Mouse (Mus musculus) retina, postnatal 7 days (tissue): Measurements from ENCODE around the gene Nrg4.
"Not testable (repeated sequence)": the region's sequence is repeated elsewhere in the genome, so short reads cannot be mapped to it uniquely, and the experiment has no call there.

ENCODE experiments used
- DNase-seq: peaks from one replicate; pipeline ENCODE4 v3.0.0-alpha.2; 2012; ENCODE audit warnings: low read depth, low spot score

The Nrg4 gene

GRCm38 (mm10) chr9:55252097-55252496, 74.5 kb downstream of the Nrg4 start:
- DNase-seq, result not testable (repeated sequence)

GRCm38 (mm10) chr9:55250595-55251247, 75.9 kb downstream of the Nrg4 start:
- no peak for DNase-seq

GRCm38 (mm10) chr9:55248465-55248864, 78.2 kb downstream of the Nrg4 start:
- no peak for DNase-seq

GRCm38 (mm10) chr9:55246918-55247317, 79.7 kb downstream of the Nrg4 start:
- no peak for DNase-seq

DNA sequence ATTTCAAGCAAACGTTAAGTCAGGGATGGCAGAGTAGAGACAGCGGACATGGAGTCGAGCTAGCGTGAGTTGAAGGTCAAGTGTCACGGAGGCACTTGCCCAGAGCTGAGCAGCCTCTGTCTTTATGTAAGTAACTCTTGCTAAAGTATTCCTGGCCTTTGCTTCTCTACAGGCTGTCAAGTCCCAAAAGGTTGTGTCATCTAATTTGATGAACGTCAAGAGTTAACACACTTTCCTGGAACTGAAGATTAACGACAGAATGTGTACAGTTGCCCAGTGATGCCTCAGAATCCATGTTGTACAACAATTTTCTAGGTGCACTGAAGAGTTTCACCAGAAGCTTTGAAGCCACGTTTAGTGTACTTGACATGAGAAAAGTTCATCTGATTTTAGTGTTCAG, 80.2 kb downstream of the Nrg4 start:
- DNase-seq, result no peak

DNA sequence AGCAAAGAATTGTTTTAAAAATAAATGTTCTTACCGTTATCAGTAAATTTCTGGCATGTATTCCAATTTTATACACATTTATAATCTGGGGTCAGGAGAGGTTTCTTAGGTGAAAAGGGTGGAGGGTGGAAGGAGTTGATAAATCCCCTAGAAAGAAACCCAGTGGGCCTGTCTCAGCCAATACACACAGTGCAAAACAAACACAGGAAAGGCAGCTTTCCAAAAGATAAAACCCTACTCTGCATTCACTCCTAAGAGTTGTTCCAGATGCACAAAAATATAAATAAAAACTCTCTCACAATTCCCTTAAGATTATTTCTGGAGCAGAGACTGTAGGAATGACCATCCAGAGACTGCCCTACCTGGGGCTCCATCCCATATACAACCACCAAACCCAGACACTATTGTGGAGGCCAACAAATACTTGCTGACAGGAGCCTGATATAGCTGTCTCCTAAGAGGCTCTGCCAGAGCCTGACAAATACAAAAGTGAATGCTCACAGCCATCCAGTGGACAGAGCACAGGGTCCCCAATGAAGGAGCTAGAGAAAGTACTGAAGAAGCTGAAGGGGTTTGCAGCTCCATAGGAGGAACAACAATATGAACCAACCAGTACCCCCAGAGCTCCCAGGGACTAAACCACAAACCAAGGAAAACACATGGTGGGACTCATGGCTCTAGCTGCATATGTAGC, 81.4 kb downstream of the Nrg4 start:
- DNase-seq, result not testable (repeated sequence)

DNA sequence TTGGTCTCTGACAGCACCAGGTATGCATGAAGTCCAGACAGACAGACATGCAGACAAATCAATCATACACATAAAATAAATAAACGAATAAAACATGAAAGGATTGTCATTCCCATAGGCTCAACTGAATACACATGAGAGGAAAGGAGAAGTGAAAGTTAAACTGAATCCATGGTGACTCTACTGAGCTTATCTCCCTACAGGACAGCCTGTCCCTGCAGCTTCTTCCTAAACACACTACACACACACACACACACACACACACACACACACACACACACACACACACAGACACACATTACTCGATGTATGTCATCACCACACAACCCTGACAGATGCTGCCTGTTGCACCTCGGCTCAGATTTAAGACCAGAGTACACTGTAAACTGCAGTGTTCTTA, 82.6 kb downstream of the Nrg4 start:
- no peak for DNase-seq

- DNase-seq, result no peak
Measured at GRCm38 (mm10) chr9:55243280-55243679, 83.4 kb downstream of the Nrg4 start.

DNA sequence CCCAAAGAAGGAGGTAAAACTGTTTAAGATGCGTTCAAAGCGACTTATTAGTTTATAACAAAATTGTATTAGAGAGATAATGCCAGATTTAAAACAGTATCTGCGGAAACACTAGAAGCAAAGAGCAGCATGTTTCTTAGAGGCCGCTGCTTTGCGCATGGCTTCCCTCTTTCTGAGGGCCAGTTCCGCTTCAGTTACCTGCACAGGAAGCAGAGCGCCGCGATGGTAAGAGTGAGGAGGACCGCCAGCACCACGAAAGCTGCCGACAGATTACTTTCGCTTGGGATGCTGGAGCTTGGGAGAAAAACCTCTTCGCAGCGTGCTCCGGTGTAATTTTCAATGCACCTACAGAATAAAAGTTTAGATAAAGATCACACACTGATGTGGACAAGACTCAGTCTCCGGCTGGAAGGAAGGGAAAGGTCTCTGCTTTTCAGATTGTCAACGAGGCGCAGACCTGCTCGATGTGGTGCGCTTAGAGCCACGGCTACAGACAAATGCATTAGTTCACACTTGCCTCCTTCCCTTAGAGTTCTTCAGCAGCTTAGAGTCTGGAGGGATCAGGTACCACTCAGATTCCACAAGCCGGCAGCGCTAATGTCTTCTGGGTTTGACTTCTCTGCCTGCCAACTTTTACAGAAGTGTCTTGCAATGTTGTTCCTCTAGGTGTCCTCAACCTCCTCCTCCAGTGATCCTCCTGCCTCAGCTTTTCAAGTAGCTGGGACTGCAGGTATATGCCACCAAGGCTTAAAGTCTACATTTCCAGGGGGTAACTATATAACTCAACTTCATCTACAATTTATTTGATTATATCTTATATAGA, 84.6 kb downstream of the Nrg4 start:
- DNase-seq, result no peak

- no peak for DNase-seq
Measured at GRCm38 (mm10) chr9:55240852-55241251, 85.8 kb downstream of the Nrg4 start.

DNA sequence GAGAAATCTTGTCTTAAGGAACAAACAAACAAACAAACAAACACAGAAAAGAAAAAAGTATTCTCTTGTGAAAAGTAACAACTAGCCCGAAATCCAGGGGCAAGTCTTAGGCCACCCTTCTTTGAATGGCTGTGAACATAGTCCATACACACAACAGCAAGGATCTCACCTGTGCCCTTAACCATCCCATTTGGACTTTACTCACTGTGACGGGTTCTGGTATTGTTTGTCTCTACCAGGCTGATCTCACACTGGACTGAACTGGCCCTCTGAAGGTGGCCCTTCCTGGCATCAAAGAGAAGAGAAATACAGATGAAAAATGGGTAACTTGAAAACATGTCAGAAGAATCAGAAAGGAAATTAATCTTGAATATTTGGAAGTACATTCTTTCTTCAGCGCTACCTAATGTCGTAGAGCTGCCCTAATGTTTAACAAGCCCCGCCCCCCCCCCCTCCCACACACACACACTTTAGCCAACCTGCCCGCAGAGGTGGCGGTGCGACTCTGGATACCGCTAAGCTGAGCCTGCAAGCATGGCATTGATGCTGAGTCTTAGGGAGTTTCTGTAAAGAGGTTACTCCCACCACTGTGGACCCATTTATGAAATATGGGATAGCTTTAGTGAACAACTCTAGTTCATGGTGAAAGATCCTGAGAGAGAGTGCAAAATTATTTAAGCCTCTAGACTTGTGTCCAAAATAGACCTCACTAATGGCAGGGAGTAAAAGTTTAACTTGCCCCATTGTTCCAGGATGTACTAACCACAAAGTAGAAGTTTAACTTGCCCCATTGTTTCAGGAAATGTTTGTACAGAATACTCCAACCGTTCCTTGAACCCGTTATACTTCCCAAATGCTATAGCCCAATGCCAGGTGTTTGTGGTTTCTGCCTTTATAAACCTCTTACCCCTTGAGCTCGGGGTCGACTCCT, 90.1 kb downstream of the Nrg4 start:
- no peak for DNase-seq

DNA sequence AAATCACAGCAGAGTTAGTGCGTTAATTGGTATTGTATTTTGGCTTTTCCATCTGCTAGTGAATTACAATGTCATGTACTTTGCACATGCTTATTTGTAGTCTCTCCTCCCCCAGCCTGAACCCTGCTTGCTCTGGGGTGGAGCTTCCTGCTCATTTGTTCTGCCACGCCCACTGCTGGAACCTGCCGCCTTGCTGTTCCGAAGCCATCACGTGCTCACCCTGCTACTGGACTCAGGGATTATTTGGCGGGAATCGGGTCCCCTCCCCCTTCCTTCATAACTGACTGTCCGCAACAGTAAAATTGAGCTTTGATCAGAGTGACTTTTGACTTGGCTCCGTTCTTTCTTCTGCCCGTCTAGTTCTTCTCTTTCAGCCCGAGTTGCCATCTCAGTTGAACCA, 93.6 kb downstream of the Nrg4 start:
- not testable (repeated sequence) for DNase-seq

DNA sequence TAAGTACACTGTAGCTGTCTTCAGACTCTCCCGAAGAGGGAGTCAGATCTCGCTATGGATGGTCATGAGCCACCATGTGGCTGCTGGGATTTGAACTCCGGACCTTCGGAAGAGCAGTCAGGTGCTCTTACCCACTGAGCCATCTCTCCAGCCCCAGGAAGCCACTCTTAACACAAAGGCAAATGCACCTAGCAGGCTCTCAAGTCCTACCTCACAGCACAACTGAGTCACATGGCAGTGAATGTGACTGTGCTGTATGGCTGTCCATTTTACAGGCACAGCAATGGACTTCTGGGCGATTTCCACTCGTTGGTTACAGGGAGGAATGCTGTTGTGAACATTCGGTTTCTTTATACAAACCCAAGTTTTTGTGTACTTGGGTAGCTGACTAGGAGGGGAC, 94.1 kb downstream of the Nrg4 start:
- no peak for DNase-seq

GRCm38 (mm10) chr9:55232110-55232509, 94.5 kb downstream of the Nrg4 start:
- no peak for DNase-seq

DNA sequence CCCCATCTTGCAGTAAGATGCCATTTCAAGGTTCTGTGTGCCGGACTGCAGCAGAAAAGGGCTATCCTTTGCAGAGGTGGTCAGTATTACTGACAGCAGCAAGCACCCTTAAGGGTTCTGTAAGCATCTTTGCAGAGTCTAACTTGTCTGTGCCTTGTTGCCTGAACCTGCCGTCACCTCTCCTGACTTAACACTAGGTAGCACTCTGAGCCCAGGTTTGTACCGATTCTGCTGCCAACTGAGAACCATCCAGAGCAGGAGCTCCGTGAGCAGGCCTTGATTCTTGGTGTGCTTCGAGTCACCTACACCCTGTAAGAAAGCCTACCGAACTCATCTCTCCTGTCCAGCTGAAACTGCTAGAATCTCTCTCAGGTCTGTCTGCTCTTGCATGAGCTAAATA, 95.1 kb downstream of the Nrg4 start:
- DNase-seq, result no peak

GRCm38 (mm10) chr9:55229010-55229409, 97.6 kb downstream of the Nrg4 start:
- no peak for DNase-seq

DNA sequence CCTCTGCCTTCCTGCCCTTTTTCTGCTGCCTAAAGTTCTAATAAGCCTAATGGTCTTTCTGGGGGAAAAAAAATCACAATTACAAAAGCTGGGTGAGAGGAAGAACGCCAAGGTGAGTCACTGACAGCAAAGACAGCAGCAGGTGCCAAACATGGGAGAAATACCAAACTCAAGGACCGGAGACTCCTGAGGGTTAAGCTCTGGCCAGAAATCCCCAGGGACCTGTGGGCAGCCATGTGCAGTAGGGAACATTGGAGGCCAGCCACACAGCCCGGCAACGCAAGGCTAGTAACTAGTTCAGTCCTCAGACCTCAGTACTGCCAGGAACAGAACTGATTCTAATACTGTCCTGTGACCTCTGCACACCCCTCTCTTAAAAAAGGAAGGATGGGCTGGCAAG, 98.5 kb downstream of the Nrg4 start:
- DNase-seq, result no peak

DNA sequence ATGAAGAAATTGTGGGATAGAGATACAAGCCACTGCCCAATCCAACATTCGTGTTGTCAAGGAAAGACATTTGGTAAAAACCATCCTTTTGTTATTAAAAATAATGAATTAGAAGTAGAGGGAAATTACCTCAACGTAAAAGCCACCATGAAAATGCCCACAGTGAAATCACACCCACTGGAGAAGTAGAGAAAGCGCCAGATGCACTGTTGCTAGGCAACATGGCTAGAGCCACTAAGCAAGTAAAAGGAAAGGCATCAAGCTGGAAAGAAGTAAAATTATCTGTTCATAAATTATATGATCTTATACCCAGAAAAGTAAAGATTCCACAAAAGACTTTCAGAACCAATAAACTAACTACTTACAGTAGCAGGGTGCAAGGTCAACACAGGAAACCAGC, 100.4 kb downstream of the Nrg4 start:
- no peak for DNase-seq

DNA sequence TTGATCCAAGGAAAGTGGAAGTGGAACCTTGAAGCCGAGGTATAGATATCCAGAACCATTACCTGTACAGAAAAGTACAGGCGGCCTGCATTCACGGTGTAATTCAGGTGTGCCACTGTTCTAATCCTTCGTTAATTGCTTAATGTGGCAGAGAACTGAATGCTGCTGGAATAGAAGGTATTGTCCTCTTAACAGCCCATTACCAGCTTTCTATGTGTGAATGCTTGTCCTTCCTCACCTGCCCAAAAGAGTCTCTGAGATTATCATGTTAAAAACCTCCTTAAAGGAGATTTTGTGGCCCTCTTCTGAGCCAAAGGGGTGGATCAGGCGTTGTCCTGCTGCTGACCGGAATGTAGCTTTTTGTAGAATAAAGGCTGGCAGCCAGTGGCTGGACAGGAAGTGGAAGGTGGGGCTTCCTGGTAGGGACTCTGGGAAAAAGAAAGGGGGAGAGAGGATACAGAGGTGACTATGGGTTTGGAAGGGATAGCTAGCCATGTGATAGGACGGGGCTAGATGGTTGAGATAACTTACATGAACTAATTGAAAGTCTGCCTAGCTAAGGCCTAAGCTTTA, 101.4 kb downstream of the Nrg4 start:
- no peak for DNase-seq

- no peak for DNase-seq
Measured at GRCm38 (mm10) chr9:55217381-55217780, 109.3 kb downstream of the Nrg4 start.

- no peak for DNase-seq
Measured at GRCm38 (mm10) chr9:55216078-55216477, 110.6 kb downstream of the Nrg4 start.
